Mouse (Mus musculus): ENCODE results near the gene Lman2.

DNA sequence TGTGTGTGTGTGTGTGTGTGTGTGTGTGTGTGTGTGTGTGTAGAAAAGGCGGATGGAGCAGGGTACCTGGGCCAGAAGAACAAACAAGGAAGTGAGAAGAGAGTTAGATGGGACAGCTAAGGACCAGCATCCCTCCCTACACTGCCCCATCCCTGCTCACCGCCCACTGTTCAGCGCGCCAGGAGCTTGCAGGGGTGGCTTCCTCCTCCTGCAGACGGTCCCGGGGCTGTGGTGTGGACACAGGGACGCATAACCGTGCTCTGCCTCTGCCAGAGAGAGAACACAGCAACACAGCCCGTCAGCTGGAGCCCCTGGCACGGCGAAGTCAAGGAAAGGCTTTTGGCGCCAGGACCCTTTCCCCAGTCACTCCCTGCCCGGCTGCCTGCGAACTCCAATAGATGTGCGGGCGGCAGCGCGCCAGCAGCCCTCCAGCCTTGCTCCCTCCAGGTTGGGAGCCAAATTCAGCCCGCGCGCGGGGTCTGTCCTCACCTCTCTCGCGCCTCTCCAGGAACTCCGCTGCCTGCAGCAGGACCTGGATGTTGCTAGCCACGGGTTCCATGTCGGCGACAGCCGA is 33.4 kb downstream of the Lman2 start:
- TF ChIP-seq GATA1 (IDR thresholded peaks at IDR 0.05; ENCODE audit: borderline replicate concordance, low read length) (no peak), FLI1 (IDR thresholded peaks at IDR 0.05; ENCODE audit: low read length) (no peak)
